Mouse (Mus musculus) mouse trophoblast stem cell (cell line): ENCODE measurements at regions not wholly inside any gene's neighbourhood (a gene's known extent, or its start where the extent isn't known, plus 50 kb on each side); places are given as distances from the start of the nearest gene placed in this dataset.

Experiments
- in situ Hi-C, 2 experiments: fragments of 300-500 bp; cut with MseI, MboI; formaldehyde crosslinking; loops; 2 replicates in 1 of 2; 3 replicates in 1 of 2; pipeline ENCODE4 v1.15.1; 2025

GRCm38 (mm10) chr10:67610689-67611088, 61.9 kb upstream of the Ado start:
- in situ Hi-C loops, result no loop called here

GRCm38 (mm10) chr10:67608033-67608432, 59.3 kb upstream of the Ado start:
- in situ Hi-C loops, result no loop called here

GRCm38 (mm10) chr10:67607297-67608032, 58.7 kb upstream of the Ado start:
- in situ Hi-C loops, result no loop called here

GRCm38 (mm10) chr10:67606739-67607138, 58.0 kb upstream of the Ado start:
- in situ Hi-C loops, result no loop called here

GRCm38 (mm10) chr10:67599390-67599789, 50.6 kb upstream of the Ado start:
- in situ Hi-C loops, result no loop called here

GRCm38 (mm10) chr10:67598590-67599047, 49.9 kb upstream of the Ado start:
- in situ Hi-C loops, result no loop called here
